In genomic region chr3:152199125-152199524, GRCm38 (mm10) we compare ENCODE assay signal across 27 mouse cellular contexts. TPM values are rescaled to one million over a fixed set of nuclear protein-coding genes. Genes with fewer than 3 reads are reported as not detected.
DNase-seq lines count a peak whose midpoint lies in the region; ATAC-seq lines count a peak whose summit lies in the region.
"Had no signal": no experiment of that assay in that cellular context is flagged by ENCODE, and none has a peak within 500 bp of the region (broad histone marks: within the 10 kb centered on the region; RNA-seq: fewer than 3 reads in every experiment).

No protein-coding gene starts in this region.

- no peaks in the 10 kb centered on the region for H3K27me3 ChIP-seq in forebrain, embryonic 11.5 days (ENCODE audit: control insufficient read depth, insufficient read depth, low read length)
- H3K27me3 ChIP-seq in forebrain, embryonic 12.5 days: no peaks in the 10 kb centered on the region
- H3K27me3 ChIP-seq in liver, embryonic 12.5 days (replicated peaks): no peaks in the 10 kb centered on the region
- no peaks in the 10 kb centered on the region for H3K27me3 ChIP-seq in liver, embryonic 15.5 days
- H3K27me3 ChIP-seq: embryonic facial prominence, embryonic 12.5 days; embryonic facial prominence, embryonic 15.5 days; forebrain, embryonic 15.5 days; hindbrain, embryonic 13.5 days; intestine, embryonic 15.5 days; Patski had no signal

- H3K4me1 ChIP-seq in forebrain, embryonic 11.5 days (replicated peaks; ENCODE audit: control insufficient read depth, insufficient read depth, low read length): no peaks in the 10 kb centered on the region
- no peaks in the 10 kb centered on the region for H3K4me1 ChIP-seq in forebrain, embryonic 12.5 days
- H3K4me1 ChIP-seq in liver, embryonic 12.5 days: peaks cover 37% of the 10 kb centered on the region
- peaks cover 32% of the 10 kb centered on the region for H3K4me1 ChIP-seq in liver, embryonic 15.5 days (replicated peaks)
- H3K4me1 ChIP-seq: embryonic facial prominence, embryonic 12.5 days; embryonic facial prominence, embryonic 15.5 days; forebrain, embryonic 15.5 days; hindbrain, embryonic 10.5 days; hindbrain, embryonic 13.5 days had no signal

- WGBS in forebrain, embryonic 11.5 days: 70% methylated on average over 3 of the region's 3 CpGs
- 64% methylated on average over 3 of the region's 3 CpGs for WGBS in forebrain, embryonic 12.5 days
- 57% methylated on average over 3 of the region's 3 CpGs for WGBS in liver, embryonic 12.5 days (ENCODE audit: insufficient replicate concordance)
- WGBS in liver, embryonic 15.5 days (ENCODE audit: insufficient replicate concordance): 51% methylated on average over 3 of the region's 3 CpGs

- H3K9me3 ChIP-seq in forebrain, embryonic 11.5 days (ENCODE audit: control insufficient read depth, low read length): no peaks in the 10 kb centered on the region
- no peaks in the 10 kb centered on the region for H3K9me3 ChIP-seq in forebrain, embryonic 12.5 days
- H3K9me3 ChIP-seq in liver, embryonic 12.5 days (replicated peaks): no peaks in the 10 kb centered on the region
- H3K9me3 ChIP-seq in liver, embryonic 15.5 days (replicated peaks): no peaks in the 10 kb centered on the region
- H3K9me3 ChIP-seq: embryonic facial prominence, embryonic 12.5 days; embryonic facial prominence, embryonic 15.5 days; forebrain, embryonic 10.5 days; forebrain, embryonic 15.5 days; G1E; hindbrain, embryonic 10.5 days; hindbrain, embryonic 13.5 days; intestine, embryonic 15.5 days had no signal

- no peak for DNase-seq in forebrain, embryonic 11.5 days (ENCODE audit: low spot score)
- DNase-seq in liver: no peak
- DNase-seq in cerebellum, adult 8-10 months: no peak
- no peak for DNase-seq in gastrocnemius, postnatal 4 days (ENCODE audit: low spot score in 2 of 2)
- DNase-seq: adrenal gland, postnatal 10 days; adrenal gland, postnatal 36 days; B cell, adult 2 months; cerebellum, adult 18-20 months; cerebellum, adult 9-11 months; cerebellum, postnatal 25 days; gastrocnemius, postnatal 10 days; gastrocnemius, postnatal 36 days; heart, adult 18-20 months; heart, postnatal 36 days had no signal

- no peaks in the 10 kb centered on the region for H3K36me3 ChIP-seq in forebrain, embryonic 11.5 days (ENCODE audit: control insufficient read depth, insufficient read depth, low read length)
- H3K36me3 ChIP-seq in forebrain, embryonic 12.5 days (replicated peaks): no peaks in the 10 kb centered on the region
- no peaks in the 10 kb centered on the region for H3K36me3 ChIP-seq in liver, embryonic 12.5 days
- H3K36me3 ChIP-seq in liver, embryonic 15.5 days (replicated peaks): peaks cover 10% of the 10 kb centered on the region; the same call in 1 of the 2 replicates
- H3K36me3 ChIP-seq: embryonic facial prominence, embryonic 12.5 days; embryonic facial prominence, embryonic 15.5 days; forebrain, embryonic 10.5 days; forebrain, embryonic 15.5 days; hindbrain, embryonic 10.5 days; hindbrain, embryonic 13.5 days; intestine, embryonic 15.5 days had no signal

- H3K4me2 ChIP-seq in forebrain, embryonic 11.5 days (ENCODE audit: low read depth, low read length, severe bottlenecking): no peak overlapping the region
- H3K4me2 ChIP-seq in forebrain, embryonic 12.5 days: no peak overlapping the region
- H3K4me2 ChIP-seq in liver, embryonic 12.5 days: peak overlapping the region; percentile 34
- peak overlapping the region; percentile 62 for H3K4me2 ChIP-seq in liver, embryonic 15.5 days
- H3K4me2 ChIP-seq: embryonic facial prominence, embryonic 12.5 days; embryonic facial prominence, embryonic 15.5 days; forebrain, embryonic 15.5 days; hindbrain, embryonic 13.5 days; intestine, embryonic 15.5 days had no signal

- H3K4me3 ChIP-seq in forebrain, embryonic 11.5 days (ENCODE audit: low read depth, low read length): no peak overlapping the region
- H3K4me3 ChIP-seq in forebrain, embryonic 12.5 days (replicated peaks): no peak overlapping the region
- no peak overlapping the region for H3K4me3 ChIP-seq in liver, embryonic 12.5 days
- H3K4me3 ChIP-seq in liver, embryonic 15.5 days (replicated peaks): peak overlapping the region; percentile 27
- H3K4me3 ChIP-seq: embryonic facial prominence, embryonic 12.5 days; embryonic facial prominence, embryonic 15.5 days; forebrain, embryonic 10.5 days; forebrain, embryonic 15.5 days; hindbrain, embryonic 10.5 days; hindbrain, embryonic 13.5 days; intestine, embryonic 15.5 days had no signal

- H3K27ac ChIP-seq in forebrain, embryonic 11.5 days (ENCODE audit: low read depth, low read length): no peak overlapping the region
- H3K27ac ChIP-seq in forebrain, embryonic 12.5 days: no peak overlapping the region
- peak overlapping the region; percentile 8; the same call in 1 of the 2 replicates for H3K27ac ChIP-seq in liver, embryonic 12.5 days
- no peak overlapping the region for H3K27ac ChIP-seq in liver, embryonic 15.5 days (replicated peaks)
- H3K27ac ChIP-seq: embryonic facial prominence, embryonic 12.5 days; embryonic facial prominence, embryonic 15.5 days; forebrain, embryonic 10.5 days; forebrain, embryonic 15.5 days; hindbrain, embryonic 10.5 days; hindbrain, embryonic 13.5 days; intestine, embryonic 15.5 days had no signal

- no peak overlapping the region for H3K9ac ChIP-seq in forebrain, embryonic 11.5 days (ENCODE audit: low read length)
- no peak overlapping the region for H3K9ac ChIP-seq in forebrain, embryonic 12.5 days
- no peak overlapping the region for H3K9ac ChIP-seq in liver, embryonic 12.5 days
- no peak overlapping the region for H3K9ac ChIP-seq in liver, embryonic 15.5 days
- H3K9ac ChIP-seq: embryonic facial prominence, embryonic 12.5 days; embryonic facial prominence, embryonic 15.5 days; forebrain, embryonic 15.5 days; hindbrain, embryonic 13.5 days; intestine, embryonic 15.5 days had no signal

- ATAC-seq in forebrain, embryonic 11.5 days (replicated peaks; ENCODE audit: low FRiP score): 0 out of 2 replicates have a peak, but pooled peaks have one; percentile 25
- no peak for ATAC-seq in forebrain, embryonic 12.5 days (ENCODE audit: low FRiP score)
- ATAC-seq in liver, embryonic 12.5 days: no peak
- no peak for ATAC-seq in liver, embryonic 15.5 days (ENCODE audit: insufficient read depth)
- ATAC-seq: forebrain, embryonic 15.5 days; hindbrain, embryonic 16.5 days; intestine, embryonic 15.5 days; Patski had no signal

RNA-seq across cellular contexts. Expression of gene Dnajb4, which starts 11.0 kb away (rescaled TPM):
- 25.2 and 28.2 TPM in 2 replicates for polyA plus RNA-seq in forebrain, embryonic 11.5 days (2014; fragmentation: Nextera tagmentation; extraction: Ambion mirVana)
- 26.6 and 28.7 TPM in 2 replicates for polyA plus RNA-seq in forebrain, embryonic 12.5 days (2016; fragmentation: Nextera tagmentation; extraction: Ambion mirVana)
- polyA plus RNA-seq in liver, embryonic 12.5 days (2016; fragmentation: Nextera tagmentation; extraction: Ambion mirVana): 35.7 and 36.3 TPM in 2 replicates
- polyA plus RNA-seq in liver, embryonic 15.5 days (2015; fragmentation: Nextera tagmentation; extraction: Ambion mirVana): 35.3 and 36.8 TPM in 2 replicates
- 10 to 100 TPM; 65.3 to 87.7 TPM for total RNA-seq in gastrocnemius, postnatal 4 days (2021)

RNA-seq across cellular contexts. Expression of gene Fubp1, which starts 11.1 kb away (rescaled TPM):
- 436 and 475 TPM in 2 replicates for polyA plus RNA-seq in forebrain, embryonic 11.5 days (2014; fragmentation: Nextera tagmentation; extraction: Ambion mirVana)
- 437 and 443 TPM in 2 replicates for polyA plus RNA-seq in forebrain, embryonic 12.5 days (2016; fragmentation: Nextera tagmentation; extraction: Ambion mirVana)
- 143 and 144 TPM in 2 replicates for polyA plus RNA-seq in liver, embryonic 12.5 days (2016; fragmentation: Nextera tagmentation; extraction: Ambion mirVana)
- 55.1 and 57.1 TPM in 2 replicates for polyA plus RNA-seq in liver, embryonic 15.5 days (2015; fragmentation: Nextera tagmentation; extraction: Ambion mirVana)
- total RNA-seq in gastrocnemius, postnatal 4 days (2021): 100 to 1,000 TPM; 105 to 116 TPM

RNA-seq across cellular contexts. Expression of gene Gipc2, which starts 33.1 kb away (rescaled TPM):
- polyA plus RNA-seq in forebrain, embryonic 11.5 days (2014; fragmentation: Nextera tagmentation; extraction: Ambion mirVana): 1.8 and 1.9 TPM in 2 replicates
- polyA plus RNA-seq in forebrain, embryonic 12.5 days (2016; fragmentation: Nextera tagmentation; extraction: Ambion mirVana): 1.4 and 2.1 TPM in 2 replicates
- 11.3 and 12.3 TPM in 2 replicates for polyA plus RNA-seq in liver, embryonic 12.5 days (2016; fragmentation: Nextera tagmentation; extraction: Ambion mirVana)
- polyA plus RNA-seq in liver, embryonic 15.5 days (2015; fragmentation: Nextera tagmentation; extraction: Ambion mirVana): 19.3 and 20.0 TPM in 2 replicates
- total RNA-seq in gastrocnemius, postnatal 4 days (2021): 1 to 10 TPM in 1 of 2 experiments, under 1 TPM in 1; 0.86 to 1.4 TPM
- polyA plus RNA-seq: G1E had no signal

Comparison
In these comparisons a context has a peak if more than half of its experiments do, and no peak if none do; other contexts are left out.
1. H3K4me2 ChIP-seq: peak in liver, embryonic 12.5 days (single experiment) and liver, embryonic 15.5 days (single experiment); none in forebrain, embryonic 11.5 days (single experiment) and forebrain, embryonic 12.5 days (single experiment).